25 mouse cellular contexts compared by ENCODE assay signal in the genomic region with DNA sequence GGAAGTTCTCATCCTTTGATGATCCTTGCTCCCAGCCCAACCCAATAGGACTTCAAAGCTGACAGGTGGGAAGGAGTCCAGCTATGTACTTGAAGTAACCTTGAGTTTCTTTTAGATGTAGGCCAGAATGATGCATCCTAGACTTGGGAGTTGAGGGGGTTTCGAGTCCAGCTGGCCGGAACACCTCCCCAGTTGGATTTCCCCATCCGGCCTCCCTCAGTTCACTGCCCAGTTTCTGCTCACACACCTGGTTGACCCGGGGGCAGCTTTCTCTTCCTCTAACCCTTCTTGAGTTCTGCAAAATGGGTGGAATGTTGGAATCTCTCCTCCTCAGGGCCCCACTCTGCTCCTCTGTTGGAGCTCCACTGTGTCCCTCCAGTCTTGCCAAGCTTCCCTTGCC.
"Had no signal": no experiment of that assay in that cellular context is flagged by ENCODE, and none has a peak within 500 bp of the region (broad histone marks: within the 10 kb centered on the region; RNA-seq: fewer than 3 reads in every experiment).

No protein-coding gene starts in this region.

- H3K4me3 ChIP-seq: embryonic facial prominence, embryonic 10.5 days; embryonic facial prominence, embryonic 12.5 days; embryonic facial prominence, embryonic 13.5 days; embryonic facial prominence, embryonic 15.5 days; erythroblast, embryonic 14.5 days; forebrain, embryonic 10.5 days; forebrain, embryonic 12.5 days; forebrain, embryonic 13.5 days; forebrain, embryonic 15.5 days; gastrocnemius, adult 2 months; heart, adult 2 months had no signal

- DNase-seq: cerebellum, adult 9-10 months; cerebellum, adult 9-11 months; cerebellum, postnatal 10 days; cerebellum, postnatal 14 days; cerebellum, postnatal 25 days; cerebellum, postnatal 36 days; embryo, embryonic 11 days; forebrain, postnatal 0 days; gastrocnemius, adult 2 months; gastrocnemius, postnatal 10 days; gastrocnemius, postnatal 14 days; gastrocnemius, postnatal 25 days; gastrocnemius, postnatal 36 days; heart, adult 11 months; heart, adult 18-20 months; heart, adult 2 months had no signal

- H3K27me3 ChIP-seq: embryonic facial prominence, embryonic 12.5 days; embryonic facial prominence, embryonic 13.5 days; embryonic facial prominence, embryonic 15.5 days; forebrain, embryonic 12.5 days; forebrain, embryonic 13.5 days; forebrain, embryonic 15.5 days had no signal

- H3K27ac ChIP-seq: embryonic facial prominence, embryonic 10.5 days; embryonic facial prominence, embryonic 12.5 days; embryonic facial prominence, embryonic 13.5 days; embryonic facial prominence, embryonic 15.5 days; forebrain, embryonic 10.5 days; forebrain, embryonic 12.5 days; forebrain, embryonic 13.5 days; forebrain, embryonic 15.5 days; gastrocnemius, adult 2 months; heart, adult 2 months had no signal

- H3K9me3 ChIP-seq: embryonic facial prominence, embryonic 10.5 days; embryonic facial prominence, embryonic 12.5 days; embryonic facial prominence, embryonic 13.5 days; embryonic facial prominence, embryonic 15.5 days; forebrain, embryonic 10.5 days; forebrain, embryonic 12.5 days; forebrain, embryonic 13.5 days; forebrain, embryonic 15.5 days had no signal

- H3K9ac ChIP-seq: embryonic facial prominence, embryonic 12.5 days; embryonic facial prominence, embryonic 13.5 days; embryonic facial prominence, embryonic 15.5 days; forebrain, embryonic 12.5 days; forebrain, embryonic 13.5 days; forebrain, embryonic 15.5 days; forebrain, postnatal 0 days had no signal

- H3K4me2 ChIP-seq: embryonic facial prominence, embryonic 12.5 days; embryonic facial prominence, embryonic 13.5 days; embryonic facial prominence, embryonic 15.5 days; forebrain, embryonic 12.5 days; forebrain, embryonic 13.5 days; forebrain, embryonic 15.5 days had no signal

- H3K4me1 ChIP-seq: embryonic facial prominence, embryonic 10.5 days; embryonic facial prominence, embryonic 12.5 days; embryonic facial prominence, embryonic 13.5 days; embryonic facial prominence, embryonic 15.5 days; forebrain, embryonic 12.5 days had no signal
